Mouse (Mus musculus): Measurements from ENCODE around the gene Snrpd3.

The Snrpd3 gene

GRCm38 (mm10) chr10:75534934-75535333 lies 17.6 kb downstream of the Snrpd3 start:
- DNase-seq (ENCODE audit: low spot score in 2 of 2) = no peak

- no peak for DNase-seq (ENCODE audit: low spot score in 2 of 2)
Measured at GRCm38 (mm10) chr10:75535423-75535822, 18.1 kb downstream of the Snrpd3 start.

- no peak for DNase-seq (ENCODE audit: low spot score in 2 of 2)
Measured at GRCm38 (mm10) chr10:75536123-75536522, 18.8 kb downstream of the Snrpd3 start.

GRCm38 (mm10) chr10:75547901-75548300 lies 30.6 kb downstream of the Snrpd3 start:
- DNase-seq (ENCODE audit: low spot score in 2 of 2) = no peak

GRCm38 (mm10) chr10:75548486-75548885 lies 31.1 kb downstream of the Snrpd3 start:
- no peak for DNase-seq (ENCODE audit: low spot score in 2 of 2)

GRCm38 (mm10) chr10:75549886-75550285 lies 32.5 kb downstream of the Snrpd3 start:
- DNase-seq (ENCODE audit: low spot score in 2 of 2) = no peak

GRCm38 (mm10) chr10:75551175-75551574 lies 33.8 kb downstream of the Snrpd3 start:
- no peak for DNase-seq (ENCODE audit: low spot score in 2 of 2)

GRCm38 (mm10) chr10:75552106-75552505 lies 34.8 kb downstream of the Snrpd3 start:
- no peak for DNase-seq (ENCODE audit: low spot score in 2 of 2)

GRCm38 (mm10) chr10:75552701-75553450 lies 35.5 kb downstream of the Snrpd3 start:
- no peak for DNase-seq (ENCODE audit: low spot score in 2 of 2)

GRCm38 (mm10) chr10:75554090-75554489 lies 36.7 kb downstream of the Snrpd3 start:
- no peak for DNase-seq (ENCODE audit: low spot score in 2 of 2)

GRCm38 (mm10) chr10:75555557-75555956 lies 38.2 kb downstream of the Snrpd3 start:
- no peak for DNase-seq (ENCODE audit: low spot score in 2 of 2)

- DNase-seq (ENCODE audit: low spot score in 2 of 2) = peak; percentile 90
Measured at GRCm38 (mm10) chr10:75556026-75556425, 38.7 kb downstream of the Snrpd3 start.

GRCm38 (mm10) chr10:75558515-75558914 lies 41.2 kb downstream of the Snrpd3 start:
- DNase-seq (ENCODE audit: low spot score in 2 of 2) = peak; percentile 81 to 84

- DNase-seq (ENCODE audit: low spot score in 2 of 2) = peak in 1 of 2 experiments; percentile 43
Measured at GRCm38 (mm10) chr10:75559041-75559675, 41.8 kb downstream of the Snrpd3 start.

GRCm38 (mm10) chr10:75559676-75560548 lies 42.6 kb downstream of the Snrpd3 start, which contains the start of gene Lrrc75b:
Gene Lrrc75b, minus strand, starts transcription at chr10:75560330.
- peak; percentile 62 to 63 for DNase-seq (ENCODE audit: low spot score in 2 of 2)

- DNase-seq (ENCODE audit: low spot score in 2 of 2) = no peak
Measured at GRCm38 (mm10) chr10:75560549-75560899, 43.2 kb downstream of the Snrpd3 start.

GRCm38 (mm10) chr10:75561071-75561654 lies 43.8 kb downstream of the Snrpd3 start, which contains the start of gene Ggt1:
Gene Ggt1, plus strand, starts transcription at chr10:75561604.
- peak in 1 of 2 experiments; percentile 22 for DNase-seq (ENCODE audit: low spot score in 2 of 2)

- DNase-seq (ENCODE audit: low spot score in 2 of 2) = peak in 1 of 2 experiments; percentile 7
Measured at GRCm38 (mm10) chr10:75562596-75562995, 45.2 kb downstream of the Snrpd3 start.

- DNase-seq (ENCODE audit: low spot score in 2 of 2) = peak in 1 of 2 experiments; percentile 15
Measured at GRCm38 (mm10) chr10:75564687-75565265, 47.4 kb downstream of the Snrpd3 start.

GRCm38 (mm10) chr10:75565436-75565835 lies 48.1 kb downstream of the Snrpd3 start:
- DNase-seq (ENCODE audit: low spot score in 2 of 2) = peak in 1 of 2 experiments; percentile 17

GRCm38 (mm10) chr10:75565906-75566305 lies 48.6 kb downstream of the Snrpd3 start:
- no peak for DNase-seq (ENCODE audit: low spot score in 2 of 2)
